Mouse (Mus musculus) ovary, postnatal 10 days (tissue): Measurements from ENCODE around the gene Hsph1.

Experiments used
- DNase-seq: peaks from one replicate; pipeline ENCODE4 v3.0.0; 2022; ENCODE audit warnings: low spot score

Hsph1 gene

DNA sequence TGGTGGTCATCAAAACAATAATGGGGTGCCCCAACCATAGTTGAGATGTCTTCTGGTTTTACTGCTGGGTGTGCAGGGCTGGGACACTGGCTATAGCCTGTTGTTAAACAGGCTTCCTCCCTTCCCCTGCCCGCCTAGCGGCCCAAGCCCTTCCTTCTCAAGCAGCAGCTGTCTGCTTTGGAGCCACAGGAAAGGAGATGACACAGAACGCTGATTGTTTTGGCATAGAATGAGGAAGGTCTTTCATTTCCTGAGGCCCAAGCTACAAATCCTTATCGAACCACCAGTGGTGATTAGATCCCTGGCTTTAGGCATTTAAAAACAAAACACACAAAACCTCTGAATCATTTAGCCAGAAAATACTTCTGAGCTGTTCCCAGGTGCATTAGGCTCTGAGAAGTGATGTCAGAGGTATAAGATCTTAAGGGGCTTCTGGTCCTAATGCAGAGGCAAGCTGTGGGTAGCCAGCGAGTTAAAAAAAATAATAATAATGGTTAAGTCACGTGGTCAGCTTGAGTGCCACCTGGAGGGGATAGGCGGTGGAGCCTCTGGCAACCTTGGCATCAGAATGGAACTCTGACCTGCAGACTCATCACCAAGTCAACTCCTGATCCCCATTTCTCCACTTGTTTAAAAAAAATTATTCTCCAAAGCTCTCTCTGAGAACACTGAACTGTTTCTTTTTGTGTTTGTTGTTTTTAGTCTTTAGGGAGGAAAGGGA, 47.2 kb downstream of the Hsph1 start:
- DNase-seq, result no peak

DNA sequence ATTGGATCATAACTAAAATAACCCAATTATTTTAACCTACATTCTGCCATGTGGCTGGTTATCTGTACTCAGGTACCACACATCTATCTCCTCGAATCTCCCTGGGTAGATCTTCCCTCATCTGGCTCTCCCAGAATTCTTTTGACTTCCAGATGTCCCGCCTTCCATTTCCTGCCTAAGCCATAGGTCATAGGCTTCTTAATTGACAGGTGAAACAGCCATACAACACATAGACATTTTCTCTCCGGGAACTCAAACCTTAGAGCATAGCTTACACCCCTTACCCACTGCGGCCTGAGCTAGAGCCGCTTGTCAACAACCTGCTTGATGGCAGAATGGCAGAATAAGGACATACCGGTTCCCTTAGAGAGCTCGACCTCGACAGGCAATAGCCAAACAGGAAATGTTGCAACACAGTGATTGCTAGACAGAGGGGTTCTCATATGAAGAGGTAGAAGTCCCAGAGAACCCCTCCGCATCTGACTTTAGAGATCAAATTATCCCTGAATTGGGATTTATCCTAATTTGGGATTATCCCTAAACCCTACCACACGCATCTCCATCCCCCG, 48.8 kb downstream of the Hsph1 start:
- no peak for DNase-seq

- DNase-seq, result no peak
Measured at GRCm38 (mm10) chr5:149585910-149586309, 50.3 kb downstream of the Hsph1 start.

GRCm38 (mm10) chr5:149585231-149585630, 50.9 kb downstream of the Hsph1 start:
- no peak for DNase-seq

DNA sequence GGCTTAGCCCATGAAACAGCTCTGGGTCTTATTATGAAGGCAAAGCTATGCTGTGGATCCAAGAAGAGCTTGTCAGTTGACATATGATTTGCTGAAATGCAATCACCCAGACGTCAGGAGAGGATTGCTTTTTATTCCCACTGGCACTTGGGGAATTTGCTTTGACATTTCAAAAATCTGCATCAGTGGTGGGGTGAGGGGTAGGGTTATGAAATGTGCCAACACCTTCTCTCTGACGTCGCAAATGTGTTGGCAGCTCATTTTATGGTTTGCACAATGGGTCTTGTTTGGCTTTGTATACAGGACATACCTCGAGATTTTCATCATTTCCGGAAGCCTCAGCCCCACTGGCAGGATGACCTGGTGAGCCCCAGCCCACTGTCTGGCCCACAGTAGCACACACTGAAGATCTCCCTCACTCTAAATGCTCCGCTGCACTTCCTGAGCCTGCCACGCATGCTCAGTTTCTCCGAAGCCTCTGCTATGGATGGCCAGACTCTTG, 52.0 kb downstream of the Hsph1 start:
- DNase-seq, result no peak

DNA sequence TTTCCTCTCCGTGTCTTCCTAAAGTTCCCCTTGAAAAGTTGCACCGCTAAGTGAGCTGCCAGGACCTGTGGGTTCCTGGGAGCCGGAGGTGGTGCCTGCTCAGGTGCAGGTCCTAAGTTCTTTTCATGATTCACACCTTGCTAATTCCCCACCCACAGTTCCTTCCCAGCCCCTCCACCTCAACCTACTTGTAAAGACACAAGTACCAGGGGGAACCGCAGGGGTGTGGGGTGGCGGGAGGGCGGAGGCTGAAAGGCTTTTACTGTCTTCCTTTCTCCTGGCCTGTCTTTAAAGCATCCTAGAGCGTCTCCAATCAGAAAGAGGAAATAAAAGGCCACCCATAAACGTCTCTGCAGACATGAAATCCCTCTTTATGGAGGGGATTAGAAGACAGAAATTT, 52.7 kb downstream of the Hsph1 start:
- DNase-seq, result no peak

GRCm38 (mm10) chr5:149582642-149583262, 53.4 kb downstream of the Hsph1 start:
- DNase-seq, result no peak

DNA sequence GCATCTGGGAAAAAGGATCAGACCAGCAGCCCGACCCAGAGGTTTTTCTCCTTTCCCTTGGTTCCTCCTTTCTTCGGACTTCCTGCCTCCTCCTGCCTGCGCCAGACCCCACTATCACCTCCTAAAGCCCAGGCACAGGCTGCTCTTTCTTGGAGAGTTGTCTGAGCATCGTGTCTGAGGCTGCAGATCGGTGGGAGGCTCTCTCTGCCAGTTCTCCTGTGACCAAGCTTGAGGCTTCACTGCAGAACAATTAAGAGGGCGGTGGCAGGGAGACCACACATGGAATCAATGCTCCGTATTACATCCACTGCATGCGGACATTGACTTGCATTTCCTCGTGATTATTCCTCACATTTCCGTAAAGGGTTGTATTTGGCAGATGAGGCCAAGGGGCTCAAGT, 58.7 kb downstream of the Hsph1 start:
- no peak for DNase-seq

DNA sequence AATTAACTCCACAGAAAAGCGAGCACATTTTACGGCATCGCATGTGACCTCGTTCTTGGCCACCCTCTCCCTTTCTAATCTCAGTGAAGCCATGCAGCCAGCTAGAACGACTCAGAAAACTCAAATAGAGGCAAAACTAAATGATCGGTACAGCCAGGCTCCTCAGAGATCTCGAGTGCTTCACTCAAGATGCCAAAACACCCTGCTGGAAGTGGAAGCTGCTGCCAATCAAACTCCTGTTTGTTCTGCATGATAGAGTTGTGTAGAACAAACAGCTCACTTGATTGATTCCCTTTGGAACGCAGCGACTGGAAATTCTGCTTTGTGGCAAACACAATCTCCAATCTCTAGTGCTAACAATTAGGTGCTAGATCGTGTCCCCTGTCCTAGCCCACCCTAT, 59.2 kb downstream of the Hsph1 start:
- DNase-seq, result no peak

DNA sequence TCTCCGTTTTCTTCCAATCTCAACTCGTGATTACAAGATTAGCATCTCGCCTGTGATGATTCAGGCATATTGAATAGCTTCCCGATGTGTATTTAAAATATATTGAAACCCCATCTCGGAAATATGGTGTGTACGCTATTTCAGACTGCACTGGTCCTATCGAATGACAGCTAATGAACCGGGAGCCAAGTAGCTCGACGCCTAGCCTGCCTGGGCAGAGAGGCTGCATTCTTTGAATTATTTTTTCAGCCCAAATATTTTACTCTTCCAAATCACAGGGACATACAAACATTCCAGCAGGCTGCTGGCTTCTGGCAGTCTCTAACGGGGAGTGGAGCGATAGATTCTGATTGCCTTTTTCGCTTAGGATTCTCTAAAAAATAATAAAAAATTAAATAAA, 67.2 kb downstream of the Hsph1 start:
- no peak for DNase-seq

- no peak for DNase-seq
Measured at GRCm38 (mm10) chr5:149566957-149567356, 69.2 kb downstream of the Hsph1 start.

GRCm38 (mm10) chr5:149566026-149566425, 70.2 kb downstream of the Hsph1 start:
- no peak for DNase-seq
